Mouse (Mus musculus) testis, postnatal 10 days (tissue): ENCODE measurements around the gene Tmem141.

Experiments used
- DNase-seq: peaks from one replicate; pipeline ENCODE4 v3.0.0; 2021; ENCODE audit warnings: low spot score

Tmem141 gene

GRCm38 (mm10) chr2:25577951-25578795 is 43.6 kb downstream of the Tmem141 start:
- no peak for DNase-seq

- no peak for DNase-seq
Measured at GRCm38 (mm10) chr2:25576965-25577891, 44.6 kb downstream of the Tmem141 start.

GRCm38 (mm10) chr2:25576028-25576850 is 45.6 kb downstream of the Tmem141 start:
- no peak for DNase-seq

- peak; percentile 76 for DNase-seq
Measured at GRCm38 (mm10) chr2:25575432-25576027, 46.3 kb downstream of the Tmem141 start.

GRCm38 (mm10) chr2:25574579-25575431 is 47.0 kb downstream of the Tmem141 start, which contains the start of the genes Mamdc4 and Phpt1:
Gene Mamdc4, minus strand, starts transcription at chr2:25574845.
Gene Phpt1, minus strand, starts transcription at chr2:25575224.
- DNase-seq, result peak; percentile 98

GRCm38 (mm10) chr2:25574136-25574535 is 47.7 kb downstream of the Tmem141 start:
- no peak for DNase-seq

GRCm38 (mm10) chr2:25573068-25573467 is 48.7 kb downstream of the Tmem141 start:
- peak; percentile 39 for DNase-seq

GRCm38 (mm10) chr2:25571221-25571620 is 50.6 kb downstream of the Tmem141 start:
- DNase-seq, result peak; percentile 41
